Mouse (Mus musculus) forebrain, embryonic 10.5 days (tissue): ENCODE measurements at regions not wholly inside any gene's neighbourhood (a gene's known extent, or its start where the extent isn't known, plus 50 kb on each side); places are given as distances from the start of the nearest gene placed in this dataset.
"Not testable (repeated sequence)": the region's sequence is repeated elsewhere in the genome, so short reads cannot be mapped to it uniquely, and the experiment has no call there.

Experiments used
- DNase-seq: peaks from one replicate; pipeline ENCODE4 v3.0.0-alpha.2; 2017; ENCODE audit warnings: low spot score; ENCODE audit errors: extremely low spot score
- H3K27ac ChIP-seq: fragments of 300-500 bp; sonication (generic); 2 replicates; pipeline ENCODE4 v1.5.1; 2016; ENCODE audit warnings: mild to moderate bottlenecking
- H3K27me3 ChIP-seq: fragments of 300-500 bp; sonication (generic); 2 replicates; pipeline ENCODE4 v1.6.1; 2016; ENCODE audit warnings: mild to moderate bottlenecking; ENCODE audit not compliant: poor library complexity, severe bottlenecking
- H3K36me3 ChIP-seq: fragments of 300-500 bp; sonication (generic); replicated peaks from 2 replicates; pipeline ENCODE4 v1.6.1; 2016; ENCODE audit warnings: mild to moderate bottlenecking, moderate library complexity
- H3K4me1 ChIP-seq: fragments of 300-500 bp; sonication (generic); 2 replicates; pipeline ENCODE4 v1.6.1; 2016
- H3K4me3 ChIP-seq: fragments of 300-500 bp; sonication (generic); 2 replicates; pipeline ENCODE4 v1.5.1; 2016; ENCODE audit warnings: mild to moderate bottlenecking, moderate library complexity
- H3K9me3 ChIP-seq: fragments of 300-500 bp; sonication (generic); 2 replicates; pipeline ENCODE4 v1.6.1; 2016; ENCODE audit warnings: mild to moderate bottlenecking, moderate library complexity
- WGBS: fragments of 180-500 bp; shearing (Covaris S2); methylation state at CpG from one replicate; pipeline ENCODE4 v1.1.7; 2016; 5-methylcytosine and 5-hydroxymethylcytosine counted together

DNA sequence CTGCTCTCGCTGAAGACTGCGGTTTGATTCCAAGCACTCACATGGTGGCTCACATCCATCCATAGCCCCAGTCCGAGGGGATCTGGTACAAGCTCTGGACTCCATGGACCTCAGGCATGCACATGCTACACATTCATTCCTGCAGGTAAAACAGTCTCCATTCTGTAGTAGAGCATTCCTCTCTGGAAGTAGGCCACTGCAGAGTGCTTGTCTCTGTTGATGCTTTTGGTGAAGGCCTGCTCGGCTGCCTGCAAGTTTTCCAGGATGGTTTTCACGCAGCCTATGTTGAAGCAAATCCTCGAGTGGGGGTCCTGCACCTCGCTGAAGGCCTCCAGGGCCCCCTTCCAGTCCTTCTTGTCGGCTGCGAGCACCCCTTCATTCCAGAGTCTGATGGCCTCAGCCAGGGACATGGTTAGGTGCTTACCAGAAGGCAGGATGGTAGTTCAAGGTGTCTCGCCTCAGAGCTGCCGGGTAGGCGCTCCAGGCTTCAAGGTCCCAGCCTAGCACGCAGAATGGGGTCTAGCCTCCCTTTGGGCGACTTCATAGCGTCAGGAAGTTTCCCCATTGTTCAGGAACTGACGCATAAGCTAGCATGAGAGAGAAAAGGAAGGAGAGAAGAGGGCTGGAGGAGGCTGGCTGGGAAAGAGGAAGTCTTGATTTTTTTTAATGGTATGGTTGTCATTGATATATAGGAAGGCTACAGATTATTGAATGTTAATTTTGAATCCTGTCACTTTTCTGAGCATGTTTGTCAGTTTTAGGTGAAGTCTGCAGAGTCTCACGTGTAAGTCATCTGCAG, 75.2 kb upstream of the Map3k1 start:
- H3K4me1 ChIP-seq, DNase-seq, H3K27me3 ChIP-seq, H3K36me3 ChIP-seq, H3K4me3 ChIP-seq, H3K9me3 ChIP-seq, H3K27ac ChIP-seq: not testable (repeated sequence)
- 88% methylated on average over 17 of the region's 17 CpGs for WGBS

DNA sequence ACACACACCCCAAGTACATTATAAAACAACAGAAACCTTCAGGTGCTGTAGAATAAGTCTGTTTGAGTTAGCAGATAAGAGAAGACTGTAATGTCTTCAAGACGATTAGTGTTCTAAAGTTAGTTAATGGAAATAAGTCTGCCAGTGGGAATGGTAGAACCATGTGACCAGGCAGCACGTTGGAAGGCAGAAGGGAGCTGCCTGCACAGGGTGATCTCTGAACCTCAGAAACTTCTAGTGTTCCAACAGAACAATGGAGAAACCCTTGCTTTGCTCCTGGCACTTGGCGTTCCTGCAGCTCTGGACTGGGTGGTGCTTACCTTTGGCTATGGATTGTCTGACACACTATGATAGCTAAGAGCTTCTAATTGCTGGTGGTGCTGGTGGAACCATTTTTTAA, 82.0 kb upstream of the Map3k1 start:
- Histone ChIP-seq H3K4me1 (peaks cover 12% of the 10 kb centered on the region), H3K27me3 (no peaks in the 10 kb centered on the region), H3K9me3 (no peaks in the 10 kb centered on the region), H3K4me3 (no peak overlapping the region), H3K27ac (no peak overlapping the region), H3K36me3 (no peaks in the 10 kb centered on the region)
- 81% methylated on average over 3 of the region's 3 CpGs for WGBS
- no peak for DNase-seq

DNA sequence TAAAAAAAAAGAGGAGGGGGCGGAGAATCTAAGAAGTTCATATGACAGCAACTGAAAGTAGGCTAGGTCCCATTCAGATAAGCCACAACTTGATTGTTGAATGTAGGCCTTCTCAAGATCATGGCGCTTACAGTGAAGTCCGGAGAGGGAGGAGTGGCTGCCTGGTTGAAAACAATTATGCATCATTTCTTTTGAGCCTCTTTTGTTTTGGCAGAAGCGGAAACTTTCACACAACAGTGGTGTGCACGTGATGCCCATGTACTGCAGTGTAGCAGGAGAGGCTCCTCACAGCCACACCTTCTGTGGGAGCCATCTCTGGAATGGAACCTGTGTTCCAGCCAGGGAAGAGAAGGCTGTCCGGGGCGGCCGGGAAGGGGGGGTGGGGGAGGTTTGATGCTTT, 83.3 kb upstream of the Map3k1 start:
- Histone ChIP-seq H3K4me3 (no peak overlapping the region), H3K9me3 (no peaks in the 10 kb centered on the region), H3K4me1 (peaks cover 19% of the 10 kb centered on the region), H3K27ac (no peak overlapping the region), H3K36me3 (no peaks in the 10 kb centered on the region), H3K27me3 (no peaks in the 10 kb centered on the region)
- 92% methylated on average over 8 of the region's 8 CpGs for WGBS
- DNase-seq, result no peak

DNA sequence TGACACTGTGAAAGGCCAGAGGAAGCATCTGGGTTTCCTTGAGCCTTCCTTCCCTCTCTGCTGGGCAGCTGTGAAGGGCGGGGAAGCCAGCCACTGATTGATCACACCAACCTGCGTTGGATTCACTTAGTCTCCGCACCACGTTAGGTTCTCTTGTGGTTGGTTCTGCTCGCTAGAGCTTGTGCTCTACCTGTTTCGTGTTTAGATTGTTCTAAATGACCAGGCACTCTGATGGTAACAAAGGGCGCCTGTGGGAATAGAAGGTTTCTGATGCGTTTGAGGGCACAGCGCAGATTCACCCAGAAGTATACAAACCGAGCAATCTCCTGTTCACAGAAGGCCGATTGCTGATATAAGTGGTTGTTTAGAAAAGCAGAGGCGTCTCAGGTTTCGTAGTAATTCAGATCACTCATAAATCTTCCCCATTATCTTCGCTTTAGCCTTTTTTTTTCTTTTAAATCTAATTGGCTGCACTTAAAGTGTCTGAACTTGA, 84.5 kb upstream of the Map3k1 start:
- WGBS, result 74% methylated on average over 14 of the region's 14 CpGs
- DNase-seq, result no peak
- no peak overlapping the region for H3K27ac ChIP-seq
- no peaks in the 10 kb centered on the region for H3K9me3 ChIP-seq
- H3K27me3 ChIP-seq, result no peaks in the 10 kb centered on the region
- no peak overlapping the region for H3K4me3 ChIP-seq
- peaks cover 19% of the 10 kb centered on the region for H3K4me1 ChIP-seq
- no peaks in the 10 kb centered on the region for H3K36me3 ChIP-seq

DNA sequence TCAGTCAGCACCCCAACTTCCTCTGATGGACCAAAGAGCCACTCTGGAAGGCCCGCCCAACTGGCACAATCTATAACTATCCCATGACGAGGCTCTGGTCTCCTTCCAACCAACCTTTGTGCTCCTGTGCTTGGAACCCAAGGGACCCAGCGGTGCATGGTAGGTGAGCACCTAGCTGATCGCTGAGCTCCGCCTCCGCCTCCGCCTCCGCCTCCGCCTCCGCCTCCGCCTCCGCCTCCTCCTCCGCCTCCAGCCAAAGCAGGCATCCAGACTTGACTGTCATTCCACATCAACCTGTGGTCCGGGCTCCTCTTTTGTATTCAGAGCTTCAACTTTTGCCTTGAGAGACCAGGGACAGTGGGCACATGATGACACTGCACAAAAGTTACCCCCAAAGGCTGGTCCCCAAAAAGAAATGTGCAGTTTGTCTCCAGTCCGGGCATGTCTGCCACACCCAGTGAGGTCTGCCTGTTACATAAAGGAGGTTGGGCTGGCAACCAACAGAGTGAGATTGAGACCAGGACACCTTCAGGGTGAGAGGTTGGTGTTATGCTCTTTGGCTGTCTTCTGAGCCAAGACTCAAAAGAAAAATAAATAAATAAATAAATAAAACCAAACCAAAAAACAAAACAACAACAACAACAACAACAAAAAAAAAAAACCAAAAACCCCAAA, 86.1 kb upstream of the Map3k1 start:
- Histone ChIP-seq H3K27ac (no peak overlapping the region), H3K4me3 (0 out of 2 replicates have a peak overlapping the region, but pooled peaks have one; percentile 8), H3K36me3 (no peaks in the 10 kb centered on the region), H3K4me1 (peaks cover 19% of the 10 kb centered on the region), H3K27me3 (no peaks in the 10 kb centered on the region), H3K9me3 (no peaks in the 10 kb centered on the region)
- DNase-seq, result no peak
- 62% methylated on average over 15 of the region's 15 CpGs for WGBS

DNA sequence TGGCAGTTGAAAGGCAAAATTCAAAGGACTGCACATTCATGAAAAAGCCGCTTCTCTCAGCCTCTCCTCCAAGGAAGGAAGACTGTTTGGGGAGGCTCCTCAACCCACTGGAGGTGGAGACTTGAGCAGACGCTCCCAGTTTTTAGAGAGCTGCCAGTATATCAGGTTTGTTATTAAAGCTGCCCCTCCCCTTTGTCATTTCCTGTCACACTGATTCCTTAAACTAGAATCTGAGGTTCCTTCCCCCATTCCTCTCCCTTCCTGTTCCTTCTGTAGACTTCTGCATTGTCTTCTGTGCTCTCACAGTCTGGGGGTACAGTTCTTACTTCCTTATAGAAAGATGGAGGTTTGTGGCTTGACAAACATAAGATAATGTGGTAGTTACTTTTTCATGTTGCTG, 87.5 kb upstream of the Map3k1 start:
- Histone ChIP-seq H3K9me3 (no peaks in the 10 kb centered on the region), H3K4me1 (peaks cover 19% of the 10 kb centered on the region), H3K27ac (no peak overlapping the region), H3K36me3 (no peaks in the 10 kb centered on the region), H3K27me3 (no peaks in the 10 kb centered on the region), H3K4me3 (no peak overlapping the region)
- no peak for DNase-seq
- 62% methylated on average over 2 of the region's 2 CpGs for WGBS

DNA sequence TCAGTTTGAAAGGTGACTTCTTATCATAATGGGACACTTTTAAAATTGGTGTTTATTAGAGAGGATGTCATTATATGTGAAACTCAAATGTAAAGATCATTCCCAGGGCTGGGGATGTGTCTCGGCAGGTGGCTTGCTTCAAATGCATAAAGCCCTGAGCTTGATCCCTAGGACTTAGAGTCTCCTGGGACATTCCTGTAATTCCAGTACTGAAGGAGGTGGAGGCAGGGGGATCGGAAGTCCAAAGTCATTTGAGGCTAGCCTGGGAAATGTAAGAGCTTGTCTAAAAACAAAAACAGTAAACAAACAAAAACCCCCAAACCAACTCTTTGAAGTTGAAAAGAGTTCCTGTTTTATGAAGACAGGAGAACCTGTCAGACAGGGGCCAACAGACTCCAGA, 94.6 kb upstream of the Map3k1 start:
- Histone ChIP-seq H3K9me3 (no peaks in the 10 kb centered on the region), H3K36me3 (no peaks in the 10 kb centered on the region), H3K4me1 (peaks cover 25% of the 10 kb centered on the region), H3K4me3 (no peak overlapping the region), H3K27ac (no peak overlapping the region), H3K27me3 (no peaks in the 10 kb centered on the region)
- WGBS, result 45% methylated on average over 2 of the region's 2 CpGs
- no peak for DNase-seq

DNA sequence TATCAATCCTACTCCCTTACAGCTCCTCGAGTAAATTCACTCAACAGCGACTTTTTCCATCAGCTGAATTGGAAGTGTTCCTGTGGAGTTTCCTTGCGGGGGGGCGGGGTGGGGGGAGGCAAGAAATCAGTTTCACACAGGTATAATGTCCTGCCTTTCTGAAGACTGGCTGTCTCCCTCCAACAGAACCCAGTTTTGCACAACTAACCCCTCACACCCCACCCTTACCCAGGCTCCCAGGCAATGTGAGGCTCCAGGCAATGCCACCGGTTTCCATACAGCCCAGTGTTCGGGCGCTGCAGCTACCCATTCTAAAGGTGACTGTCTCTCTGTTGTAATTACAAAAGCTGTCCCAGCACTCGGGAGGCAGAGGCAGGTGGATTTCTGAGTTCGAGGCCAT, 95.1 kb upstream of the Map3k1 start:
- 53% methylated on average over 9 of the region's 9 CpGs for WGBS
- DNase-seq, result no peak
- no peaks in the 10 kb centered on the region for H3K9me3 ChIP-seq
- no peaks in the 10 kb centered on the region for H3K27me3 ChIP-seq
- H3K27ac ChIP-seq, result 0 out of 2 replicates have a peak overlapping the region, but pooled peaks have one; percentile 44
- H3K4me1 ChIP-seq, result peaks cover 25% of the 10 kb centered on the region
- no peak overlapping the region for H3K4me3 ChIP-seq
- no peaks in the 10 kb centered on the region for H3K36me3 ChIP-seq

DNA sequence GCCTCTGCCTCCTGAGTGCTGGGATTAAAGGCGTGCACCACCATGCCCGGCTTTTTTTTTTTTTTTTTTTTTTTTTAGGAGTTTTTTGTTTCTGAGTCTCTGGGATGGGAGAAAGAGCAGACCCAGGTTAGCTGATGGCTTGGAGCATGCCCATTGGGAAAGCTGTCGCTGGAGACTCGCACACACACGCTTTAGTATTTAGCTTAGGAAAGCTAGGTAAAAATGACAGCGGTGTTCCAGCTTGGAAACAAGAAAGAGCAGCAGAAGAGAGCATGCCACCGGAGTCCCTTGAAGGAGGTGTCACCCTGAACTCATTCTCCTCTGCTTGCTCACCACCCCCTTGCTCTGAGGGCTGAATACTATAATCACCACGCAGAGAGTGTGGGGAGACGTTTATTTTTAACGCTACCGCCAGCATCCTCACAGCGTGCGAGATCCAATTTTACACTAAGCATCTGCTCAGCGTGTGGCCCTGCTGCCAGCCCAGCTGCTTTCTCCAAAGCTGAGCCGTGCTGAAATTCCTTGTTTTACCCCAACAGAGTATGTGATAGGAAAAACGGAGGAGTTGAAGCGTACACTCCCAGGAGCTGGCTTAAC, 95.9 kb upstream of the Map3k1 start:
- Histone ChIP-seq H3K27ac (peak overlapping the region; percentile 78), H3K9me3 (no peaks in the 10 kb centered on the region), H3K27me3 (no peaks in the 10 kb centered on the region), H3K4me1 (peaks cover 25% of the 10 kb centered on the region), H3K4me3 (peak overlapping the region; percentile 28), H3K36me3 (no peaks in the 10 kb centered on the region)
- 17% methylated on average over 15 of the region's 17 CpGs for WGBS
- peak; percentile 32 for DNase-seq

DNA sequence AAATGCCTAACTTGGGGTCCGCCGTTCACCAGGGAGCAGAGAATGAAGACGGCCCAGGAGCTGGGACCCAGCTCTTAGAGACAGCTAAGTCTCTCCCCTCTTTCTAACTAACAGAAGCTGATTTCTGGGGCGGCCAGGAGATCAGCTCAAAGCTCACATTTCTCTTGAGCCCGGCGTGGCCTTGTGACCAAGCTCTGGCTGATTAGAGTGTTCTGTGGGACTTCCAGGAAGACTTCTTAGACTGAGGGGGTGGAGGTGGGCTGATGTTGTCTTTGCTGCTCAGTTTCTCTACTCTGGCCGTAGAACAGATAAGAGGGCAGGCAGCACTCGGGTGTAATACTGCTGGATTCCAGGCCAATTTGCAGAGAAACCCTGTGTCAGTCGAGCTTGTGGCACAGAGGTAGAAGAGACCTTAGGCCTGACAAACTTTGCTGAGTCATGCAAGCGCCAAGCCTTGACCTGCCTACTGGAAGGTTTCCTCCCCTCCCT, 96.5 kb upstream of the Map3k1 start:
- Histone ChIP-seq H3K27ac (peak overlapping the region; percentile 78), H3K36me3 (no peaks in the 10 kb centered on the region), H3K4me3 (peak overlapping the region; percentile 28), H3K27me3 (no peaks in the 10 kb centered on the region), H3K9me3 (no peaks in the 10 kb centered on the region), H3K4me1 (peaks cover 25% of the 10 kb centered on the region)
- 18% methylated on average over 10 of the region's 10 CpGs for WGBS
- DNase-seq, result peak; percentile 35

DNA sequence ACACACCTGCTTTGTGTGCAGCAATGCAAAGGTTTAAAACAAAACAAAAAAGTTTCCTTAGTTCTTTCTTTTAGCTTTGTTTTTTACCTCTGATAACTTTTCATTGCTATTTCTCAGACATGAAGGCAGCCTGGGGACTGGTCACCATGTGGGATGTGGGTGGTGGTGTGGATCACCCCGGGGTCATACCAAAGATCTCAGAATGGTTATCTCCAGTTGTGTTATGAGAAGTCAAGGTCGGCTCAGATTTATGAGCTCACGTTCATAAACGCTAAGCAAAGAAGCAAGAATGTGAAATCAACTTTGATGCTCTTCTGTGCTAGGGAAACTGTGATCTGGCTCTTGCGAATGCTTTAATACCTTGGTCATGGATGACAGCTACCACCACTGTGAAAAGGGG, 102.3 kb upstream of the Map3k1 start:
- H3K36me3 ChIP-seq, result no peaks in the 10 kb centered on the region
- 94% methylated on average over 5 of the region's 5 CpGs for WGBS
- H3K27ac ChIP-seq, result no peak overlapping the region
- DNase-seq, result no peak
- H3K4me1 ChIP-seq, result peaks cover 6% of the 10 kb centered on the region
- no peaks in the 10 kb centered on the region for H3K9me3 ChIP-seq
- H3K4me3 ChIP-seq, result no peak overlapping the region
- no peaks in the 10 kb centered on the region for H3K27me3 ChIP-seq

DNA sequence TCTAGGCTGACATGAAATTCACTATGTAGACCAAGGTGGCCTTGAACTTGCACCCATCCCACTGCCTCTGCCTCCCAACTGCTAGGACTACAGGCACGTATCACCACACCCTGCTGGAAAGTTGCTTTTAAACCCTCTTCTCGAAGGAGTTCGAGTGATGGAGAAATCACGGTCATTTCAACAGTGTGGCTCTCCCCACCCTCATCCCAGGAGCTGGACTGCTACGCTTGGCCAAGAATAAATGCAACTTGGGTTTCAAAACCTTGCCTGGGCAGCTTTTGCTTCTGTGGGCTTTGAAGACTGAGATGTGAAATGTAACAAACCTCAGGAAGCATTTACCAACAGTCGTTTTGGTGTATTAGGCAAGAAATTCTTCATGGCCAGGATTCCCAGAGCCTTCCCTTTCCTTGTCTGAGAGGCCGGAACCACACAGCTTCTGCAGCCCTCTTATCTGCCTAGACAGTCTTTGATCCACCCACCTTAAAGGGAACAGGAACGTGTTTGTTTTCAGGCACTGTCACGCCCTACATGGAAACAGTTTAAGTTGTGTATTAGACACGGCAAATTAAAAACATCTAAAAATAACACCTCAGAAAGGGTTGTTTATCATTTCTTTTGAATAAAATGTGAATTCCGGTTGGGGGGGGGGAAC, 103.0 kb upstream of the Map3k1 start:
- no peak for DNase-seq
- 86% methylated on average over 11 of the region's 11 CpGs for WGBS
- Histone ChIP-seq H3K9me3 (no peaks in the 10 kb centered on the region), H3K27ac (no peak overlapping the region), H3K36me3 (no peaks in the 10 kb centered on the region), H3K4me3 (no peak overlapping the region), H3K4me1 (peaks cover 6% of the 10 kb centered on the region), H3K27me3 (no peaks in the 10 kb centered on the region)
